Mouse (Mus musculus) heart, embryonic 12.5 days (tissue): ENCODE data around the gene Uts2. TPM values are rescaled to one million over a fixed set of nuclear protein-coding genes. Genes with fewer than 3 reads are reported as not detected.

Experiments
- ATAC-seq: fragments of 200-750 bp; cut with Nextera tagmentation; 2 replicates; pipeline ENCODE4 v1.8.0; 2017; ENCODE audit warnings: moderate TSS enrichment, moderate library complexity; ENCODE audit not compliant: insufficient number of reproducible peaks, low FRiP score
- H3K27ac ChIP-seq: fragments of 300-500 bp; sonication (generic); 2 replicates; pipeline ENCODE4 v1.5.1; 2016; ENCODE audit warnings: mild to moderate bottlenecking, moderate library complexity; ENCODE audit not compliant: poor library complexity, severe bottlenecking
- H3K27me3 ChIP-seq: fragments of 300-500 bp; sonication (generic); replicated peaks from 2 replicates; pipeline ENCODE4 v1.6.1; 2016; ENCODE audit warnings: mild to moderate bottlenecking, moderate library complexity
- H3K36me3 ChIP-seq: fragments of 300-500 bp; sonication (generic); 2 replicates; pipeline ENCODE4 v1.6.1; 2016; ENCODE audit warnings: mild to moderate bottlenecking, moderate library complexity
- H3K4me1 ChIP-seq: fragments of 300-500 bp; sonication (generic); replicated peaks from 2 replicates; pipeline ENCODE4 v1.6.1; 2016; ENCODE audit warnings: mild to moderate bottlenecking
- H3K4me2 ChIP-seq: fragments of 300-500 bp; sonication (generic); 2 replicates; pipeline ENCODE4 v1.6.1; 2016; ENCODE audit warnings: mild to moderate bottlenecking, moderate library complexity
- H3K4me3 ChIP-seq: fragments of 300-500 bp; sonication (generic); 2 replicates; pipeline ENCODE4 v1.5.1; 2016; ENCODE audit warnings: mild to moderate bottlenecking
- H3K9ac ChIP-seq: fragments of 300-500 bp; sonication (generic); 2 replicates; pipeline ENCODE4 v1.6.1; 2016; ENCODE audit warnings: mild to moderate bottlenecking, moderate library complexity
- H3K9me3 ChIP-seq: fragments of 300-500 bp; sonication (generic); replicated peaks from 2 replicates; pipeline ENCODE4 v1.6.1; 2016; ENCODE audit warnings: mild to moderate bottlenecking, moderate library complexity
- WGBS: fragments of 180-500 bp; shearing (Covaris S2); methylation state at CpG from one replicate; pipeline ENCODE4 v1.1.7; 2016; 5-methylcytosine and 5-hydroxymethylcytosine counted together
- polyA plus RNA-seq: library from polyadenylated mRNA; unstranded; fragments of >200 nt; fragmentation: Nextera tagmentation; extraction: Ambion mirVana; gene quantifications from 2 replicates; pipeline ENCODE4 v1.2.1, GENCODE M21; 2016

Uts2 gene
- not detected in 2 replicates for polyA plus RNA-seq

DNA sequence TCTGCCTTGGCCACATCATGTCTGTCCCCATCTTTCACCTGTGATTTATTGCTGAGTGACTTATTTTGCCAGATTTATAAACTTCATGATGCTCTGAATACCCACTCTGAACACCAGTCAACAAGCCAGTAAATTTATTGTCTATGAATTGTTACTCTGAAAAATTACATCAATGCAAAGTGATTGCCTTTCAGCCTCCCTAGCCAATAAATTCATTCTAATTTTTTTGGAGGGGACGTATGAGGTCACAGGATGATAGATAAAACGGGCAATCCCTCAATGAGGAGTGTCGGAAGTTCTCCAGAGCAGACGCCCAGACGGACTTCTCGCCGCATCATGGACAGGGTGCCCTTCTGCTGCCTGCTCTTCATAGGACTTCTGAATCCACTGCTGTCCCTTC lies at the start of gene Uts2:
TSS of gene Uts2 (plus strand) at position 301 of the 400 bp plus-strand sequence.
- 77% methylated on average over 7 of the region's 7 CpGs for WGBS
- no peak within 1 kb of the TSS for H3K4me2 ChIP-seq
- H3K27ac ChIP-seq = no peak within 1 kb of the TSS
- H3K4me3 ChIP-seq = no peak within 1 kb of the TSS
- H3K9me3 ChIP-seq = 0 out of 2 replicates have a peak, but pooled peaks cover 3% of the 10 kb centered on the region
- ATAC-seq = no peak
- no peaks in the 10 kb centered on the region for H3K4me1 ChIP-seq
- no peaks in the 10 kb centered on the region for H3K36me3 ChIP-seq
- no peak within 1 kb of the TSS for H3K9ac ChIP-seq
- H3K27me3 ChIP-seq = 0 out of 2 replicates have a peak, but pooled peaks cover 5% of the 10 kb centered on the region

DNA sequence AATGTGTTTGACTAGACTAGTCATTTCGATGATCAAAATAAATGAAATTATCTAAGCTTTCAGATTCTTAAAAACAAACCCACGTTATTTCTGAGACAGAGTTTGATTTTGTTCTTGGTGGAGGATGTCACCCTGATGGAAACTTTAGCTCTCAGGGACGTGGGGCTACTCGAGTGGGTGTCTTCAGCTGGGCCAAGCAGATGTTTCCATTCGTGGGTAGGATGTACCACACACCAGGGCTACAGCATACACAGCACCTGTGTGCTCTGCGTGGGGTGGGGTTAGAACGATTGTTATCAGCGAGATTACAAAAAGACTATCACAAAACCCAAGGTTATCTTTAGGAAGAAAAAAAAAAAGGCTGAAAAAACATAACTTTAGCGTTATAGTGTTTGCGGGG lies 45.9 kb upstream of the Uts2 start:
- no peaks in the 10 kb centered on the region; the same call in none of the 2 replicates for H3K27me3 ChIP-seq

DNA sequence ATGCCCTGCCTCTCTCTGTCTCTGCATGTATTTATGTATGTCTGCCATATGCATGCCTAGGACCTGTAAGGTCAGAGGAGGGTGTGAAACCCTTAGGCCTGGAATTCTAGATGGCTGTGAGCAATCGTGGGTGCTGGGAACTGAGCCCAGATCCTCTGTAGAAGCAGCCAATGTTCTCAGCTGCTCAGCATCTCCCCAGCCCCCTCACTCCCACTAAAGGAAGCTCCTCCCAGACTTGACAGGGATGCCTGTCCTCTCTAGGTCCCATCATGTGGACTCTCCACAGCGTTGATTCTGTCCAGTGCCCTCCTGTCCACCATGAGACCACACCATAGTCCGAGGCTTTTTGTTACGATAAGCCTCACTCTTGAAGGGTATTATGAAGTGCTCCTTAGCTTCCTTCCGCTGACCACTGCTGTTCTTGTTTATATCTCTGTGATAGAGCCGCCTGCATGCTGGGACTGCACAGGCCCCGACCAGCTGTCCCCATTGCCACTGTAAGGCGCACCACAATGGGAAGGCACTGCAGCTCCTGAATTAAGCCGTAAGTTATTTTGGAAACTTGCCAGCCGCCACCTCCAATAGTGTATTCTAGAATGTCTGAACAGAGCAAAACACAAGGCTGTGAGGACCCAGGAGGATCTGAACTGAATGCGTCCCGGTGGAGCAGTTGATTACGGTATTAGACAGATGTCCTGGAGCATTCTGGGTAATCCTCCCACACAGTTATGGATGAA lies 40.4 kb upstream of the Uts2 start:
- H3K9me3 ChIP-seq = no peaks in the 10 kb centered on the region
- H3K27me3 ChIP-seq = no peaks in the 10 kb centered on the region; the same call in none of the 2 replicates
- 0 out of 2 replicates have a peak, but pooled peaks cover 4% of the 10 kb centered on the region for H3K4me1 ChIP-seq
- 68% methylated on average over 13 of the region's 13 CpGs for WGBS
- no peak for ATAC-seq
- no peak overlapping the region for H3K4me2 ChIP-seq
- H3K4me3 ChIP-seq = no peak overlapping the region
- no peak overlapping the region for H3K27ac ChIP-seq
- H3K36me3 ChIP-seq = no peaks in the 10 kb centered on the region
- no peak overlapping the region for H3K9ac ChIP-seq

More for the DNA sequence above, 45.9 kb upstream of the Uts2 start:
- Histone ChIP-seq H3K27ac (no peak overlapping the region), H3K4me3 (no peak overlapping the region), H3K9me3 (no peaks in the 10 kb centered on the region), H3K36me3 (no peaks in the 10 kb centered on the region), H3K4me1 (no peaks in the 10 kb centered on the region), H3K4me2 (no peak overlapping the region), H3K9ac (no peak overlapping the region)
- 68% methylated on average over 10 of the region's 10 CpGs for WGBS
- ATAC-seq = no peak

DNA sequence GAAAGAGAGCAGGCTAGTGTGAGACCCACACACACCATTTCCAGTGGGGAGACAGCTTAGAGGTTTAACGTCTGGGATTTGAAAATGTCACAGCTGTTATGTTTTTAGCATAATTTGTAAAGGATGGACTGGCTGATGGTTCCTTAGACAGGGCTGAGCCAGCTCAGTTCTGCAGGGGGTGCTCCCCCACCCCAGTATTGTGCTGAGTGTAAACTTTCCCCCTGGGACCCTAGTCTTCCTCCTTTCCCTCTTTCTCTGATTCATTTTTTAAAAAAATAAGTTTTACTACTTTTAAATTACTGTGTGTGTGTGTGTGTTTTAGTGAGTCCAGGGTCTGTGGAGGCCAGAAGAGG lies 39.8 kb upstream of the Uts2 start:
- Histone ChIP-seq H3K9ac (no peak overlapping the region), H3K9me3 (no peaks in the 10 kb centered on the region), H3K27me3 (no peaks in the 10 kb centered on the region; the same call in 1 of the 2 replicates), H3K4me1 (0 out of 2 replicates have a peak, but pooled peaks cover 4% of the 10 kb centered on the region), H3K27ac (no peak overlapping the region), H3K4me3 (no peak overlapping the region), H3K4me2 (no peak overlapping the region), H3K36me3 (no peaks in the 10 kb centered on the region)
- WGBS = 72% methylated on average over 1 of the region's 1 CpGs
- no peak for ATAC-seq

DNA sequence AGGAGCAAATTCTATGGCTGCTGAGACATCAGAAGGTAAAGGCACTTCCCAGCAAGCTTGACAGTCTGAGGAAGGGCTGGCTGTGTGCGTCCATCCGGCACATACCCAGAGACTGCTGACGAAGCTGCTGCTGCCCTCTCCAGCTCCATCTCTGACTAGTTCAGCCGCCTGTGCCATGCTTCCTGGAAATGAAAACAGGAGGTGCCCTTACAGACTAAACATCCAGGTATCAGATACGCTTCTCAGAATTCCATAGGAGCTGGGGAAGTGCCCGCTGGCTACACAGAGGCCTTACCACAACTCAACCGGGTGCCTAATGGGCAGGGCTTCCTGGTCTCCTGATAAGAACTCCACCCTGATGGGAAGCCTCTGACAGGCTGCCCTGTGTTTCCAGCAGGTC lies 38.4 kb upstream of the Uts2 start:
- 63% methylated on average over 7 of the region's 7 CpGs for WGBS
- Histone ChIP-seq H3K4me2 (no peak overlapping the region), H3K9ac (no peak overlapping the region), H3K27ac (no peak overlapping the region), H3K4me3 (no peak overlapping the region), H3K36me3 (no peaks in the 10 kb centered on the region), H3K9me3 (no peaks in the 10 kb centered on the region), H3K4me1 (0 out of 2 replicates have a peak, but pooled peaks cover 4% of the 10 kb centered on the region), H3K27me3 (no peaks in the 10 kb centered on the region)
- ATAC-seq = no peak

DNA sequence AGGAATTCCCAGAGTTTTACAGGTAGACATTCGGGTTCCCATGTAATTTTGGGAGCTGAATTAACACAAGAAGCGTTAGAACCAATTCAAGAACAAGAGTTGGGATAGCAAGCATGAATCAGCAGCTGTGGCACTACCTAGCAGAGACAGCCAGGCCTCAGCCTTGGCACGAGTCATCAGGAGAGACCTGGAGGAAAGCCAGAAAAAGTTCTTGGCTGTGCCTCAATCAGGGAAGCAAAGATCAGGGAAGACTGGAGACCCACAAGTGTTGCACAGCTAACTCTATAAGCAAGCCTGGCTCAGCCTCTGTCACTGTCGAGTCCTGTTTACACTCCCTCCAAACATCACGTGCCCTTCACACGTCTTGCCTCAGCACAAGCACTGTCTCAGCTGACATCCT lies 34.7 kb upstream of the Uts2 start:
- no peak overlapping the region for H3K27ac ChIP-seq
- no peaks in the 10 kb centered on the region for H3K36me3 ChIP-seq
- ATAC-seq = no peak
- 60% methylated on average over 6 of the region's 6 CpGs for WGBS
- no peaks in the 10 kb centered on the region for H3K9me3 ChIP-seq
- H3K4me1 ChIP-seq = 0 out of 2 replicates have a peak, but pooled peaks cover 4% of the 10 kb centered on the region
- H3K27me3 ChIP-seq = no peaks in the 10 kb centered on the region
- H3K4me3 ChIP-seq = no peak overlapping the region
- no peak overlapping the region for H3K9ac ChIP-seq
- H3K4me2 ChIP-seq = no peak overlapping the region

DNA sequence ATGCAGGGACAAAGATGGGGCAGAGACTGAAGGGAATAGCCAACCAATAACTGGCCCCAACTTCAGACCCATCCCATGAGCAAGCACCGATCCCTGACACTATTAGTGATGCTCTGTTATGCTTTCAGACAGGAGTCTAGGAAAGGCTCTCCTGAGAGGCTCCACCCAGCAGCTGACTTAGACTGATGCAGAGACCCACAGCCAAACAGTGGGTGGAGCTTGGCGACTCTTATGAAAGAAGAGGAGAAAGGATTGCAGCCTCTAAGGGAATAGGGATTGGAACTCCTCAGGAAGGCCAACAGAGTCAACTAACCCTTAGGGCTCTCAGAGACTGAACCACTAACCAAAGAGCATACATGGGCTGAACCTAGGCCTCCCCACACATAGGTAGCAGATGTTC lies 33.2 kb upstream of the Uts2 start:
- ATAC-seq = no peak
- Histone ChIP-seq H3K36me3 (no peaks in the 10 kb centered on the region), H3K4me1 (0 out of 2 replicates have a peak, but pooled peaks cover 2% of the 10 kb centered on the region), H3K9me3 (no peaks in the 10 kb centered on the region), H3K4me2 (no peak overlapping the region), H3K9ac (no peak overlapping the region), H3K27ac (no peak overlapping the region), H3K27me3 (no peaks in the 10 kb centered on the region), H3K4me3 (no peak overlapping the region)
- WGBS = 58% methylated on average over 2 of the region's 2 CpGs

DNA sequence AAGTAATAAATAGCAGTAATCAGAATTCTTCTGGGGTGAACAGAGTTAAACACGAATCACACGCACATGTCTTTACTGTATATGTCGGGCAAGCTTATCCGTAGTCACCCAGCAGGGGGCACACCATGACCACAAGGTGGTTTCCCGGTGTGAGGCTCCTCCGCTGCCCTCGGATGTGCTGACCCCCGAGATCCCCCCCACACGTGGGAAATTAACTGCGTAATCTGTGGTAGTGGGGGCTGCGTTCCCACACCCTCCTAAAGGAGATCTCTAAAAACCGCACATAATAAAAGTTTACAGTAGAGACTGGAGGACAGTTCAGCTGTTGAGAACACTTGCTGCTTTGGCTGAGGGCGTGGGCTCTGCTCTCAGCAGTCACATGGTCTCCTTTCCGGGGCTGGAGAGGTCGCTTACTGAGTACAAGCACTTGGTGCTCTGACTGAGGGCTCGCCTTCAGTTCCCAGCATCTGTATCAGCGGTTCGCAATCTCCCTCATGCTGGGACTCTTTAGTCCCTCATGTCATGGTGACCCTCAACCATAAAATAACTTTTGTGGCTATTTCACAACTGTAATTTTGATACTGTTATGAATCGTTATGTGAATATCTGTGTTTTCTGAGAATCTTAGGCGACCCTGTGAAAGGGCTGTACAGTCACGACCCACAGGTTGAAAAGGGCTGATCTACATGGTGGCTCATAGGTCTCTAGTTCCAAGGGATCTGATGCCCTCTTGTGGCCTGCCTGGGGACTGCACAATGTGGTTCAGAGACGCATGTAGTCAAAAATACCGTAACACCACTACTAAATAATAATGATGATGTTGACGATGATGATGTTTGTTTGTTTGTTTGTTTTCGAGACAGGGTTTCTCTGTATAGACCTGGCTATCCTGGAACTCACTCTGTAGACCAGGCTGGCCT lies 32.0 kb upstream of the Uts2 start:
- no peaks in the 10 kb centered on the region for H3K9me3 ChIP-seq
- H3K27me3 ChIP-seq = no peaks in the 10 kb centered on the region
- no peaks in the 10 kb centered on the region for H3K4me1 ChIP-seq
- no peak overlapping the region for H3K27ac ChIP-seq
- 10% methylated on average over 25 of the region's 25 CpGs for WGBS
- peak overlapping the region; percentile 34 for H3K4me3 ChIP-seq
- H3K4me2 ChIP-seq = peak overlapping the region; percentile 61
- ATAC-seq = peak; percentile 51
- H3K9ac ChIP-seq = no peak overlapping the region
- H3K36me3 ChIP-seq = no peaks in the 10 kb centered on the region

DNA sequence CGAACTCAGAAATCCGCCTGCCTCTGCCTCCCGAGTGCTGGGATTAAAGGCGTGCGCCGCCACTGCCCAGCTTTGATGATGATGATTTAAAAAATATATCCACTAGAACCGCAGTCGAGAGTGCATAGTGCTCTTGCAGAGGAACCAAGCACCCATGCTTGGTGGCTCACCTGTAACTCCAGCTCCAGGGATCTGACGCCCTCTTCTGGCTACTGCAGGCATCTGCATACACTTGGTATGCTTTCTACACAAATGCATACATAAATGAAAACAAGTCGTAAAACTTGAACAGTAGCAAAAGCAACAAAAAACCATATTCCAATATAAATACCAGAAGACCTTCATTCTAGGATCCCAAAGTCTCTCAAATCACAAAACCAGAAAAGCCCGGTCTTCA lies 31.3 kb upstream of the Uts2 start:
- H3K9ac ChIP-seq = no peak overlapping the region
- ATAC-seq = no peak
- H3K4me2 ChIP-seq = no peak overlapping the region
- H3K36me3 ChIP-seq = no peaks in the 10 kb centered on the region
- 60% methylated on average over 11 of the region's 11 CpGs for WGBS
- H3K4me3 ChIP-seq = no peak overlapping the region
- H3K9me3 ChIP-seq = no peaks in the 10 kb centered on the region
- H3K4me1 ChIP-seq = no peaks in the 10 kb centered on the region
- H3K27ac ChIP-seq = no peak overlapping the region
- no peaks in the 10 kb centered on the region for H3K27me3 ChIP-seq

DNA sequence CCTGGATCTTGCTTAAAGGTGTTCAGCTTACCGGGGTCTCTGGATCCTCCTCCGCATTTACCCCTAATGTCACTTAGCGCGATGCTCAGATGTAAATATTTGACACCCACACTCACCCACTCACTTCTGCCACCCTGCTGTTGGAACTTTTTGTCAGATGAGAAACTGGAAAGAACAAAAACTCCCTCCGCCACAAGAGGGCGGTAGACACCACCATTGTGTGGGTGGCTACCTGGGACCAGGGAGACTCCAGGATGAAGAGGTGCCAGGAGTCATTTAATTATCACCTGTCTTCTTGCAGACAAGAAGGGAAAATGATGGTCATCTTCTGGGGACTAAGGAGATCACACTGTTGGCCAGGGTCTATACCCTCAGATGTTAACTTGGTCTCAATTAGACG lies 30.3 kb upstream of the Uts2 start:
- Histone ChIP-seq H3K9me3 (no peaks in the 10 kb centered on the region), H3K4me2 (no peak overlapping the region), H3K27me3 (no peaks in the 10 kb centered on the region), H3K4me1 (no peaks in the 10 kb centered on the region), H3K27ac (no peak overlapping the region), H3K9ac (no peak overlapping the region), H3K4me3 (no peak overlapping the region), H3K36me3 (no peaks in the 10 kb centered on the region)
- 15% methylated on average over 7 of the region's 7 CpGs for WGBS
- no peak for ATAC-seq

DNA sequence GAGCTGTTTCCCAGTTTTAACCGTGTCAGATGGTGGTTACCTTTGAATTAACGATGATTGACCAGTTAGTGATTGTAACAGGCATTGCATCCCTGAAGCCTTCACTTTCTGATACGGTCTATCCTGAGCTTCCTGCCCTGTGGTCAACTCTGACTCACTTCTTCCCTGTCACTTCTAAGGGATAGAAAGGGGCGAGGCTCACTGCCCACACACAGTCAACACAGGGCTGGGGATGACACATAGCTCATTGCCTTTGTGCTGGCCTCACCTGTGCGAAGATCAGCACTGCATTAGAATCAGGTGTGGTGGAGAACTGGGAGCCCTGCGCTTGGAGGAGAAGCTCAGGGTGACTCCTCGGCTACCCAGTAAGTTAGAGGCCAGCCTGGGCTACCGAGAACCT lies 27.9 kb upstream of the Uts2 start:
- 79% methylated on average over 8 of the region's 8 CpGs for WGBS
- Histone ChIP-seq H3K9ac (no peak overlapping the region), H3K36me3 (no peaks in the 10 kb centered on the region), H3K27me3 (no peaks in the 10 kb centered on the region), H3K9me3 (no peaks in the 10 kb centered on the region), H3K27ac (no peak overlapping the region), H3K4me3 (no peak overlapping the region), H3K4me2 (no peak overlapping the region), H3K4me1 (no peaks in the 10 kb centered on the region)
- no peak for ATAC-seq
